Mouse (Mus musculus) mouse embryonic stem cell (cell line): ENCODE results near the gene Rhbdl1.

Experiments used
- in situ Hi-C, 2 experiments: fragments of 300-500 bp; cut with MboI; formaldehyde crosslinking; loops; 1 replicate in 1 of 2; 3 replicates in 1 of 2; pipeline ENCODE4 v1.14.3; 2019 to 2020; ENCODE audit warnings: low sequenced_read_pairs in 2 of 2, low pct_unique_long_range_greater_than_20kb in 1 of 2, mixed read lengths in 1 of 2; ENCODE audit not compliant: unreplicated experiment in 1 of 2

The Rhbdl1 gene

DNA sequence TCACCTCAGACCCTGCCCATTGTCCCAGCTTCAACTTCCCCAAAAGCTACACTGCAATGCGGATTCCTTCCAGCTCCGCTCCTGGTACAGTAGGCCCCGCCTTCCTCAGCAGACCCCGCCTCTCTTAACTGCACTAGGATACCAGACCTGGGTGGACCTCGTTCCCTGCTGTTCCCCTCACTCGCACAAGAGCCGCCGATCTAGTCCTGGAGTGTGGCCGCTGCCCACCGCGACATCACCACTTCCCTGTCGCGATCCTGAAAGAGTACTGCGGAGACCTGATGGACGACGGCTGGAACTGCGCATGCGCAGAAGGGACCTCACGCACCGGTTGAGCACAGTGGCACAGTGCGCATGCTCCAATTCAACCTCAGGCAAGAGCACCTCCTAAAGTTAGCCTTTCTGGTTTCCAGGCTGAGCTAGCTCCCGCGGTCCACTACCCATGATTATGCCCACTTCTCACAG, 51.8 kb downstream of the Rhbdl1 start, which contains the start of gene Haghl:
Gene Haghl, minus strand, starts transcription at position 393 of the 465 bp plus-strand sequence.
- in situ Hi-C loops = no loop called here
